Mouse (Mus musculus): Measurements from ENCODE around the gene Calm1.
A peak's percentile ranks its signal among the peaks of the same experiment; 100 is the strongest.
"Not testable (repeated sequence)": the region's sequence is repeated elsewhere in the genome, so short reads cannot be mapped to it uniquely, and the experiment has no call there.

The Calm1 gene

GRCm38 (mm10) chr12:100190802-100191201 is 8.4 kb upstream of the Calm1 start:
- ATAC-seq (ENCODE audit: insufficient number of reproducible peaks, low FRiP score, low TSS enrichment) = no peak

GRCm38 (mm10) chr12:100194181-100194580 is 5.1 kb upstream of the Calm1 start:
- no peak for ATAC-seq (ENCODE audit: insufficient number of reproducible peaks, low FRiP score, low TSS enrichment)

GRCm38 (mm10) chr12:100196786-100197185 is 2.4 kb upstream of the Calm1 start:
- ATAC-seq (ENCODE audit: insufficient number of reproducible peaks, low FRiP score, low TSS enrichment) = no peak

- ATAC-seq (ENCODE audit: insufficient number of reproducible peaks, low FRiP score, low TSS enrichment) = peak; percentile 13; the same call in 1 of the 2 replicates
Observed at GRCm38 (mm10) chr12:100199891-100200644, 833 bp downstream of the Calm1 start.

GRCm38 (mm10) chr12:100200645-100201362 is 1.6 kb downstream of the Calm1 start:
- ATAC-seq (ENCODE audit: insufficient number of reproducible peaks, low FRiP score, low TSS enrichment) = no peak; the same call in 1 of the 2 replicates

- no peak for ATAC-seq (ENCODE audit: insufficient number of reproducible peaks, low FRiP score, low TSS enrichment)
Observed at GRCm38 (mm10) chr12:100201363-100201711, 2.1 kb downstream of the Calm1 start.

- peak; percentile 54 for ATAC-seq (ENCODE audit: insufficient number of reproducible peaks, low FRiP score, low TSS enrichment)
Observed at GRCm38 (mm10) chr12:100201838-100202237, 2.6 kb downstream of the Calm1 start.

GRCm38 (mm10) chr12:100203759-100204158 is 4.5 kb downstream of the Calm1 start:
- ATAC-seq (ENCODE audit: insufficient number of reproducible peaks, low FRiP score, low TSS enrichment) = no peak

GRCm38 (mm10) chr12:100205156-100205555 is 5.9 kb downstream of the Calm1 start:
- no peak for ATAC-seq (ENCODE audit: insufficient number of reproducible peaks, low FRiP score, low TSS enrichment)

GRCm38 (mm10) chr12:100206521-100206920 is 7.3 kb downstream of the Calm1 start:
- ATAC-seq (ENCODE audit: insufficient number of reproducible peaks, low FRiP score, low TSS enrichment) = no peak

- no peak for ATAC-seq (ENCODE audit: insufficient number of reproducible peaks, low FRiP score, low TSS enrichment)
Observed at GRCm38 (mm10) chr12:100206926-100207325, 7.7 kb downstream of the Calm1 start.

GRCm38 (mm10) chr12:100209701-100210478 is 10.7 kb downstream of the Calm1 start:
- no peak for ATAC-seq (ENCODE audit: insufficient number of reproducible peaks, low FRiP score, low TSS enrichment)

GRCm38 (mm10) chr12:100210973-100211372 is 11.7 kb downstream of the Calm1 start:
- no peak for ATAC-seq (ENCODE audit: insufficient number of reproducible peaks, low FRiP score, low TSS enrichment)

GRCm38 (mm10) chr12:100211453-100212185 is 12.4 kb downstream of the Calm1 start:
- no peak for ATAC-seq (ENCODE audit: insufficient number of reproducible peaks, low FRiP score, low TSS enrichment)

GRCm38 (mm10) chr12:100212397-100212796 is 13.2 kb downstream of the Calm1 start:
- no peak for ATAC-seq (ENCODE audit: insufficient number of reproducible peaks, low FRiP score, low TSS enrichment)

- no peak for ATAC-seq (ENCODE audit: insufficient number of reproducible peaks, low FRiP score, low TSS enrichment)
Observed at GRCm38 (mm10) chr12:100213162-100213561, 13.9 kb downstream of the Calm1 start.

- no peak for ATAC-seq (ENCODE audit: insufficient number of reproducible peaks, low FRiP score, low TSS enrichment)
Observed at GRCm38 (mm10) chr12:100214156-100214555, 14.9 kb downstream of the Calm1 start.

GRCm38 (mm10) chr12:100214738-100215137 is 15.5 kb downstream of the Calm1 start:
- no peak for ATAC-seq (ENCODE audit: insufficient number of reproducible peaks, low FRiP score, low TSS enrichment)

GRCm38 (mm10) chr12:100217087-100217486 is 17.9 kb downstream of the Calm1 start:
- ATAC-seq (ENCODE audit: insufficient number of reproducible peaks, low FRiP score, low TSS enrichment) = not testable (repeated sequence)

- no peak for ATAC-seq (ENCODE audit: insufficient number of reproducible peaks, low FRiP score, low TSS enrichment)
Observed at GRCm38 (mm10) chr12:100220012-100220411, 20.8 kb downstream of the Calm1 start.

Data from cerebellum, adult (tissue).